Mouse (Mus musculus) liver, embryonic 14.5 days (tissue): ENCODE measurements around the gene Pgs1. TPM values are rescaled to one million over a fixed set of nuclear protein-coding genes. Genes with fewer than 3 reads are reported as not detected.

ENCODE experiments used
- ATAC-seq: fragments of 200-750 bp; cut with Nextera tagmentation; 2 replicates; pipeline ENCODE4 v1.8.0; 2017; ENCODE audit warnings: moderate number of reproducible peaks, mild to moderate bottlenecking, moderate library complexity; ENCODE audit not compliant: insufficient read depth
- DNase-seq, 3 experiments: peaks; one replicate each; pipeline ENCODE4 v3.0.0-alpha.2; 2012 to 2013; ENCODE audit warnings: low read depth in 3 of 3, low spot score in 3 of 3
- H3K27ac ChIP-seq: fragments of 300-500 bp; sonication (generic); 2 replicates; pipeline ENCODE4 v1.5.1; 2014; ENCODE audit warnings: moderate library complexity, mild to moderate bottlenecking, control low read depth, inconsistent platforms
- H3K27me3 ChIP-seq: fragments of 300-500 bp; sonication (generic); 2 replicates; pipeline ENCODE4 v1.6.1; 2014; ENCODE audit warnings: mild to moderate bottlenecking, low read length, moderate library complexity; ENCODE audit not compliant: control insufficient read depth, insufficient read depth
- H3K36me3 ChIP-seq: fragments of 300-500 bp; sonication (generic); replicated peaks from 2 replicates; pipeline ENCODE4 v1.6.1; 2014; ENCODE audit warnings: low read depth; ENCODE audit not compliant: control insufficient read depth, insufficient read depth
- H3K4me1 ChIP-seq, 2 experiments: fragments of 200-500 bp in 1 of 2; fragments of 300-500 bp in 1 of 2; sonication (generic) in 1 of 2; replicated peaks; 2 replicates each; pipeline ENCODE4 v1.6.1; 2012 to 2014; ENCODE audit warnings: antibody characterized with exemption in 1 of 2, inconsistent platforms in 1 of 2, low read length in 1 of 2; ENCODE audit not compliant: control insufficient read depth in 2 of 2, insufficient read depth in 2 of 2
- H3K4me2 ChIP-seq: fragments of 300-500 bp; sonication (generic); 2 replicates; pipeline ENCODE4 v1.6.1; 2014; ENCODE audit warnings: low read depth, mild to moderate bottlenecking, control low read depth, moderate library complexity
- H3K4me3 ChIP-seq, 2 experiments: fragments of 200-500 bp in 1 of 2; fragments of 300-500 bp in 1 of 2; sonication (generic) in 1 of 2; 2 replicates each; pipeline ENCODE4 v1.5.1; 2012 to 2014; ENCODE audit warnings: low read depth in 2 of 2, low read length in 2 of 2, mild to moderate bottlenecking in 2 of 2, control low read depth in 1 of 2, inconsistent platforms in 1 of 2, moderate library complexity in 1 of 2; ENCODE audit not compliant: insufficient read depth in 1 of 2
- H3K9ac ChIP-seq: fragments of 300-500 bp; sonication (generic); replicated peaks from 2 replicates; pipeline ENCODE4 v1.6.1; 2014; ENCODE audit warnings: mild to moderate bottlenecking, control low read depth, moderate library complexity
- H3K9me3 ChIP-seq: fragments of 300-500 bp; sonication (generic); 2 replicates; pipeline ENCODE4 v1.6.1; 2016; ENCODE audit warnings: low read length, mixed read lengths; ENCODE audit not compliant: control insufficient read depth
- CTCF ChIP-seq: IDR thresholded peaks from 2 replicates; pipeline ENCODE4 v1.5.1; 2016; ENCODE audit warnings: antibody characterized with exemption, low read depth, control low read depth
- EP300 ChIP-seq: IDR thresholded peaks from 2 replicates; pipeline ENCODE4 v1.6.1; 2016; ENCODE audit warnings: antibody characterized with exemption, low read depth
- WGBS: fragments of 180-500 bp; shearing (Covaris S2); extraction: QIAGEN DNeasy Blood & Tissue Kit; methylation state at CpG from one replicate; pipeline ENCODE4 v1.1.7; 2014; ENCODE audit not compliant: insufficient replicate concordance; 5-methylcytosine and 5-hydroxymethylcytosine counted together
- polyA plus RNA-seq, 2 experiments: library from polyadenylated mRNA; depleted of rRNA in 1 of 2; stranded (reverse) in 1 of 2; unstranded in 1 of 2; fragments of >200 nt; fragmentation: Nextera tagmentation in 1 of 2; extraction: Ambion mirVana in 1 of 2; gene quantifications; 2 replicates each; pipeline versions ENCODE4 v1.2.1 to v1.2.3; 2012 to 2014

The Pgs1 gene
- polyA plus RNA-seq, 2 experiments, result 11.2 to 12.9 TPM

DNA sequence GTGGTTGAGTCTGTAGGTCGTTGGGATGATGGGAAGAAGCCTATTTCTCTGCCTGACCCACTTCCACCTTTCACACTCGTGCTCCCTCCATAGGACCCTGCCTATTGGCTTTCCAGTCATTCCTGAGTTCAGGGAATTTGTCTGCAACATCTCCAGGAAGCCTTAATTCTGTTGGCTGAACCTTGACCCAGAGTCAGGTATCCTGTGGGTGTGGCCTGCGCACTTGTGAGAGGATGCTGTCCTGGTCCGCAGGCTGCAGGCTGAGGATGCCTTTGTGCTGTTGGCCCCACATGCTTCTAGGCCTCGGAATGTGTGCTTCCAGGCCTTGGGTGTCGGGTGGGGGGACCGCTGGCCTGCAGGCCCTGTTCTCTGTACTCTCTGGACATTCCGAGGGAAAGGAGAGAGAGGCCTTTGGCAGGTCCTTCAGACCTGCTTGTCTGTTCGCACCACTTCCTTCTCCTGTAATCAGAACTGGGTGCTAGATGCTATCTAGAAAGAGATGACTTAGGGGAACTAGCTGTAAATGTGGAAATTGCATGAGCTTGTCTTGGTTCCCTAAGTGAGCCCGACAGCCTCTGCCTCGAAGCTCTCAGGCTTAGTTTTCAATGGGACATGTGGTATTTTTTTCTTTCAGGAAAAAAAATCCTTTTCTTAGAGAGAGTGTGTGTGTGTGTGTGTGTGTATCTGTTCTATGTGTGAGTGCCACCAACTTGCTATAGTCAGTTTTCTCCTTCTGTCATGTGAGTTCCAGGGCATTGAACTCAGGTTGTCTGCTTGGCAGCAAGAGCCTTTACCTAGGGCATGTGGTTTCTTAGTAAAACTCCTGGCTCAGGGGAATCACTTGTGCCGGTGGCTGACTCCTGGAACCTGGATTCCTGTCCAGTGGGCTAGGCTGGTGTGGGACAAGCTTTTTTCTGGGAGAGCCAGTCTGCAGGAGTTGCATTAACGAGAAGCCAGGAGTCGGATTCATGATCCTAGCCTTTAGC, 7.4 kb downstream of the Pgs1 start:
- H3K27ac ChIP-seq, result no peak overlapping the region
- no peaks in the 10 kb centered on the region for H3K9me3 ChIP-seq
- no peak overlapping the region for H3K9ac ChIP-seq
- ATAC-seq (no peak), DNase-seq (no peak)
- H3K4me1 ChIP-seq, result peaks cover 19 to 50% of the 10 kb centered on the region in 2 experiments
- 51% methylated on average over 14 of the region's 14 CpGs for WGBS
- H3K36me3 ChIP-seq, result no peaks in the 10 kb centered on the region; the same call in 1 of the 2 replicates
- no peak overlapping the region for H3K4me3 ChIP-seq
- no peak for TF ChIP-seq EP300
- H3K27me3 ChIP-seq, result no peaks in the 10 kb centered on the region
- no peak overlapping the region; the same call in 1 of the 2 replicates for H3K4me2 ChIP-seq

DNA sequence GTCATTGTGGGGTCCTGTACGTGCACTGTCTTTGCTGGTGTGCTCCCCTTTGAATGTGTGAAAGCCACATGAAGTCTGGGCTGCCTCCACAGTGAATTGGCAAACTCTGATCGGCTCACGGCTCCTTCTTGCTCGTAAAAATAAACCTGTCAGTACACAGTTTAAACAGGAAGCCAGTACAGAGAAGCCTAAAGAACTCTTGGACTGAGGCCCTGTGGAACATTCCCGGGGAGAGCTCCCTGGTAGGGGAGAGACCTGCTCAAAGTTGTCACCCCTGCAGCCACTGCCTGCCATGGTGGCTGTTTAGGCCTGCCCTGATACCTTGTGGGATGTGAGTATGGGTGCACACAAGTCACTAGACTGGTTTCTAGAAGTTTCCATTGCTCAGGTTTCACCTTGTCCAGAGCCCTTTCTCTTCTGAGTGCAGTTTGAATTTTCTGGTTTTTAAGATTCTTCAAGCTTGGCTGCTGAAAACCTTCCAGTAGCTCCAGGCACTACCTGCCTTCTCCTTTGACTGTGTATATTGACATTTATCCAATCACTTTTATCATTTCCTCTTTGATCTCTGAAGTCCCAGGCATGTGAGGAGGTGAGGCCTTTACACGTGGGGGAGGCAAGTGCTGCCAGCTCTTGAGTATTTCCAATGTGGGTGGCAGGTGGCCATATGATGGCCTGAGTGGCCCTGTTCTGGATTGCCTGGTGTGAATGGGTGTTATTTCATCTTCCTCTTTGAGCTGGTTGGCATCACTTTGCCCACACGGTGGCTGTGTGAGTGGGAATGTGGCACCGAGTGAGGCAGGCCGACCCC, 8.4 kb downstream of the Pgs1 start:
- WGBS, result 50% methylated on average over 9 of the region's 9 CpGs
- no peaks in the 10 kb centered on the region for H3K9me3 ChIP-seq
- H3K36me3 ChIP-seq, result no peaks in the 10 kb centered on the region; the same call in 1 of the 2 replicates
- TF ChIP-seq EP300, result no peak
- TF ChIP-seq CTCF, result no peak
- no peak overlapping the region; the same call in 1 of the 2 replicates for H3K9ac ChIP-seq
- no peak overlapping the region for H3K4me2 ChIP-seq
- no peak for DNase-seq
- H3K4me1 ChIP-seq, result peaks cover 11 to 45% of the 10 kb centered on the region in 2 experiments
- no peak overlapping the region for H3K27ac ChIP-seq
- H3K27me3 ChIP-seq, result no peaks in the 10 kb centered on the region
- no peak overlapping the region for H3K4me3 ChIP-seq
- ATAC-seq, result no peak

DNA sequence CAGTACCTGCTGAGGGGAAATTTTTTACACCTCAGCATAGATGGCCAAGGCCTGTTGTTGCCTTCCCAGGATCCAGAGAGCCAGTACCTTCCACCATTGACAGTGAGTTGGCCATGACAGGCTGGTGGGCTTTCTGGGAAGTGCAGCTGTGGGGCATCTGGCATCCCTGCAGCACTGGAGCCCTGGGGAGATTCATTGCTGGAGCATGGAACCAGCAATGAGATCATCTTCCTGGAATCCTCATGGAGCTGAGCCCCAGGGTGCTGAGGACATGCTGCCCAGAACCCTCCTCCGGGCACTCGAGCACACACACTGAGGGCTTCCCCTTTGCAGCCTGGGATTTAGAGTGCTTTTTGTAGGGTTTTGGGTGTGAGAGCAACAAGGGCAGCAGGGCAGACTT, 9.2 kb downstream of the Pgs1 start:
- Histone ChIP-seq H3K4me1 (peaks cover 11 to 45% of the 10 kb centered on the region in 2 experiments), H3K9ac (no peak overlapping the region), H3K27me3 (no peaks in the 10 kb centered on the region), H3K4me3 (no peak overlapping the region), H3K36me3 (no peaks in the 10 kb centered on the region; the same call in 1 of the 2 replicates), H3K27ac (no peak overlapping the region), H3K9me3 (no peaks in the 10 kb centered on the region), H3K4me2 (no peak overlapping the region)
- WGBS, result 61% methylated on average over 2 of the region's 2 CpGs
- DNase-seq (no peak), ATAC-seq (no peak)
- no peak for TF ChIP-seq CTCF
- TF ChIP-seq EP300, result no peak

DNA sequence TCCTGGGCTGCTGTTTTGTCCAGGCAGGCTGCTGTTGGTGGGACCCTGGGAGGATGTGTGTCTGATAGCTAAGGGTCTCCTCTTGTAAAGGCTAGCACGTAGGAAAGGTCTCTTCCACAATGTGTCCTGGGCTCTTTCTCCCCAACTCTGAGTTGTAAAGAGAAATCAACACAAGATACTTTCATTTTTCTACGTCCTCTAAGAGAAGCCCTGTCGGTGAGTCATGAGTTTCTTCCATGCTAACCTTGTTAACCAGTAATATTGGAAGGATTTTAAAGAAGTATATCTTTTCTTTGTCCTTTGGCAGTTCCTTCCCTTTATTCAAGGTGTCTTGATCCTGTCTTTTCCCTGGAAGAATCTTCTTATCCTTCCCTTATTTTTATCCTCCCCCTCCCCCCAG, 9.6 kb downstream of the Pgs1 start:
- Histone ChIP-seq H3K36me3 (no peaks in the 10 kb centered on the region; the same call in 1 of the 2 replicates), H3K4me3 (no peak overlapping the region), H3K9me3 (no peaks in the 10 kb centered on the region), H3K27me3 (no peaks in the 10 kb centered on the region), H3K4me2 (no peak overlapping the region), H3K27ac (no peak overlapping the region), H3K4me1 (peaks cover 12 to 45% of the 10 kb centered on the region in 2 experiments), H3K9ac (no peak overlapping the region)
- DNase-seq (no peak), ATAC-seq (no peak)
- 66% methylated on average over 3 of the region's 3 CpGs for WGBS
- TF ChIP-seq CTCF (no peak), EP300 (no peak)

DNA sequence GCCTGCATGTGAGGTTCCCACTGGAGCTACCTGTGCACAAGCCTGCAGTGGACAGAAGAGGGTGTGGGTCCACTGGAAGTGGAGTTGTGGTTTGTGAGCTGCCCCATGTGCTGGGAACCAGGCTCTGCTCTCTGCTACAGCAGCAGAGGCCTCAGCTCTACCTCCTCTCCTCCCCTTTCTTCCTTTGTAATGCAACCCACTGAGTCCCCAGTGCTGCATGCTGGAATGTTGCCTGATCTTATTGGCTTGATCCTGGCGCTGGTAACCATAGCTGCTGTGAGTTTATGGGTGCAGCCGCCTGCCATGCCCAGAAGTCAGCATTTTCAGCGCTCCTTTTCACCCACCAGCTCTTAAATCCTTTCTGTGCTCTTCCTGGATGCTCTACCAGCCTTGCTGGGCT, 10.0 kb downstream of the Pgs1 start:
- no peak for DNase-seq
- no peaks in the 10 kb centered on the region; the same call in 1 of the 2 replicates for H3K36me3 ChIP-seq
- no peak overlapping the region for H3K4me2 ChIP-seq
- no peak overlapping the region for H3K4me3 ChIP-seq
- no peaks in the 10 kb centered on the region for H3K9me3 ChIP-seq
- H3K4me1 ChIP-seq, result peaks cover 16 to 48% of the 10 kb centered on the region in 2 experiments
- no peak for ATAC-seq
- no peak overlapping the region for H3K27ac ChIP-seq
- WGBS, result 69% methylated on average over 3 of the region's 3 CpGs
- H3K27me3 ChIP-seq, result no peaks in the 10 kb centered on the region
- no peak overlapping the region for H3K9ac ChIP-seq
- no peak for TF ChIP-seq CTCF
- no peak for TF ChIP-seq EP300
